Mouse (Mus musculus): ENCODE results near the gene Sccpdh.

DNA sequence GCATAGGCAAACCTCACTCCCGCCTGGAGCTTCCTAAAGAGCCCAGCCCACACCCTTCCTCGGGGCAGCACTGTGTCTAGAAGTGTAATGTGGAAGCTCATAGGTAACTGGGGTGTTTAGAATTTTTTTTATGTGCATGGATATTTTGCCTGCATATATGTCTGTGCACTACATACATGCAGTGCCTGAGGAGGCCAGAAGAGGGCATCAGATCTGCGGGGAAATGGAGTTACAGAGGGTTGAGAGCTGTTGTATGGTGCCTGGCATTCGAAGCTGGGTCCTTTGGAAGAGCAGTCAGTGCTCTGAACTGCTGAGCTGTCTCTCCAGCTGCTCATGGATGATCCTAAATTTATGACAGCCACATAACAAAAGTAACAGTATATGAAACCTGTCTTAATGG is 44.4 kb upstream of the Sccpdh start:
- peak; percentile 53 for TF ChIP-seq CTCF (conservative IDR thresholded peaks at IDR 0.05; ENCODE audit: insufficient read depth, insufficient read length, low read depth, low read length)
- TF ChIP-seq POLR2A (IDR thresholded peaks at IDR 0.05; ENCODE audit: low read depth, low read length): no peak
